Mouse (Mus musculus): ENCODE results near the gene Clba1. TPM values are rescaled to one million over a fixed set of nuclear protein-coding genes. Genes with fewer than 3 reads are reported as not detected.

Clba1 gene
- total and polyA plus RNA-seq, 3 experiments: 15.2 to 21.4 TPM; not detected in 1

DNA sequence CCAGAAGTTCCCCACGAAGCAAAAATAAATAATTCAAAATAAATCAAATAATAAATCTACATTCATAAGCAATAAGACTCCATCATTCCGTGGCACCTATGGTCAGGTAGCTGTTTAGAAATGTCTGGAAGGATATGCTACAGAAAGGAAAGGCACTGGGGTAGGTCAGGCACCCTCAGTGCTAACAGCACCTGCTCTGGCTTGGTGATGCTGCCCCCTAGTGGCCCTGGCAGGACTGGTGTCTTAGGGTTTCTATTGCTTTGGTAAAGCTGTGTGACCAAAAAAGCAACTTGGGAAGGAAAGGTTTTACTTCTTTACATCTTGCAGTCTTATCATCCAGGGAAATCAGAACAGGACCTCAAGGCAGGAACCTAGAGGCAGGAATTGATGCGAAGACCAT lies 35.1 kb downstream of the Clba1 start:
- peak; percentile 95 for DNase-seq (ENCODE audit: low read depth, low spot score)
- no peak overlapping the region for H3K9ac ChIP-seq (ENCODE audit: control insufficient read depth, low read depth, low read length, poor library complexity, severe bottlenecking)
- no peak overlapping the region for H3K27ac ChIP-seq (ENCODE audit: control insufficient read depth, low read depth, low read length)
- no peaks in the 10 kb centered on the region for H3K27me3 ChIP-seq (ENCODE audit: control insufficient read depth in 1 of 2, insufficient read depth in 2 of 2, low read length in 2 of 2)
- H3K4me1 ChIP-seq (ENCODE audit: control insufficient read depth in 1 of 2, insufficient read depth in 2 of 2, low read length in 2 of 2): no peaks in the 10 kb centered on the region
- 0 out of 2 replicates have a peak, but pooled peaks cover 2% of the 10 kb centered on the region for H3K9me3 ChIP-seq (replicated peaks; ENCODE audit: insufficient read depth, low read length)
- no peak overlapping the region for H3K4me3 ChIP-seq (ENCODE audit: control insufficient read depth in 1 of 2, insufficient read depth in 1 of 2, low read depth in 2 of 2, low read length in 2 of 2)
- no peaks in the 10 kb centered on the region for H3K36me3 ChIP-seq (ENCODE audit: control insufficient read depth in 1 of 2, insufficient read depth in 2 of 2, low read length in 2 of 2)
- H3K79me2 ChIP-seq (ENCODE audit: control insufficient read depth, insufficient read depth, low read length, poor library complexity): no peaks in the 10 kb centered on the region
- TF ChIP-seq POLR2AphosphoS2 (IDR thresholded peaks at IDR 0.05; ENCODE audit: low read length) (no peak), ZC3H11A (IDR thresholded peaks at IDR 0.05; ENCODE audit: low read depth, low read length) (peak; percentile 100), SIN3A (IDR thresholded peaks at IDR 0.05; ENCODE audit: low read length) (peak; percentile 82), MAFK (IDR thresholded peaks at IDR 0.05; ENCODE audit: borderline replicate concordance, low read depth, low read length) (no peak), HCFC1 (IDR thresholded peaks at IDR 0.05; ENCODE audit: low read depth, low read length) (peak; percentile 60), JUND (IDR thresholded peaks at IDR 0.05; ENCODE audit: low read depth, low read length) (peak; percentile 78), GATA1 (IDR thresholded peaks at IDR 0.05; ENCODE audit: low read depth, low read length) (peak; percentile 55; the same call in 1 of the 2 replicates), SMC3 (IDR thresholded peaks at IDR 0.05; ENCODE audit: low read depth, low read length) (peak; percentile 100), POLR2A (IDR thresholded peaks at IDR 0.05; ENCODE audit: control insufficient read depth in 1 of 2, insufficient read depth in 1 of 2, low read depth in 1 of 2, low read length in 2 of 2, poor library complexity in 1 of 2) (no peak), USF2 (IDR thresholded peaks at IDR 0.05; ENCODE audit: borderline replicate concordance in 1 of 2, insufficient read depth in 1 of 2, low read depth in 1 of 2, low read length in 2 of 2) (no peak), MAZ (IDR thresholded peaks at IDR 0.05; ENCODE audit: low read depth, low read length) (peak; percentile 92; the same call in 1 of the 2 replicates), EP300 (IDR thresholded peaks at IDR 0.05; ENCODE audit: low read depth in 1 of 2, low read length in 2 of 2) (no peak), CTCF (IDR thresholded peaks at IDR 0.05 in 2 of 3, conservative IDR thresholded peaks at IDR 0.05 in 1 of 3; ENCODE audit: control insufficient read depth in 1 of 3, insufficient read depth in 1 of 3, low read depth in 2 of 3, low read length in 3 of 3, poor library complexity in 1 of 3, severe bottlenecking in 1 of 3) (peak in 2 of 3 experiments; percentile 100; a peak in 5 of 6 replicates), MAX (IDR thresholded peaks at IDR 0.05; ENCODE audit: low read length) (peak; percentile 37; the same call in 1 of the 2 replicates), MYC (IDR thresholded peaks at IDR 0.05; ENCODE audit: low read depth, low read length) (peak; percentile 87), NELFE (IDR thresholded peaks at IDR 0.05; ENCODE audit: low read depth, low read length) (no peak), NRF1 (IDR thresholded peaks at IDR 0.05; ENCODE audit: insufficient read depth, low read depth, low read length, poor library complexity, severe bottlenecking) (0 out of 2 replicates have a peak, but pooled peaks have one; percentile 12), ZNF384 (IDR thresholded peaks at IDR 0.05; ENCODE audit: low read depth, low read length) (peak; percentile 78), E2F4 (IDR thresholded peaks at IDR 0.05; ENCODE audit: borderline replicate concordance, low read depth, low read length) (no peak), BHLHE40 (IDR thresholded peaks at IDR 0.05; ENCODE audit: borderline replicate concordance, low read depth, low read length) (peak; percentile 73; the same call in 1 of the 2 replicates), TAL1 (IDR thresholded peaks at IDR 0.05; ENCODE audit: low read length) (no peak), ELF1 (IDR thresholded peaks at IDR 0.05; ENCODE audit: low read depth, low read length) (peak; percentile 57)

Measured in MEL (cell line).